Mouse (Mus musculus) neutrophil, adult 5-6 weeks (primary cell): Measurements from ENCODE around the gene Zfp869. TPM values are rescaled to one million over a fixed set of nuclear protein-coding genes. Genes with fewer than 3 reads are reported as not detected.
"Not testable (repeated sequence)": the region's sequence is repeated elsewhere in the genome, so short reads cannot be mapped to it uniquely, and the experiment has no call there.

Experiments
- ATAC-seq: fragments of 151-379, 151-347 bp; 2 replicates; pipeline ENCODE4 v1.8.0; 2017; ENCODE audit warnings: mild to moderate bottlenecking, moderate TSS enrichment; ENCODE audit not compliant: insufficient number of reproducible peaks, poor library complexity, low FRiP score, severe bottlenecking; ENCODE audit errors: extremely low read depth
- total RNA-seq: library from RNA; stranded (forward); fragments of 200-1000 nt; gene quantifications from 2 replicates; pipeline ENCODE4 v1.2.3, GENCODE M21; 2017

The Zfp869 gene
- 62.8 and 72.8 TPM in 2 replicates for total RNA-seq

GRCm38 (mm10) chr8:69710624-69711023 lies at the start of gene Zfp869:
Gene Zfp869 (minus strand): TSS chr8:69710724.
- not testable (repeated sequence) for ATAC-seq

GRCm38 (mm10) chr8:69758316-69758715 lies 47.8 kb upstream of the Zfp869 start:
- no peak for ATAC-seq

DNA sequence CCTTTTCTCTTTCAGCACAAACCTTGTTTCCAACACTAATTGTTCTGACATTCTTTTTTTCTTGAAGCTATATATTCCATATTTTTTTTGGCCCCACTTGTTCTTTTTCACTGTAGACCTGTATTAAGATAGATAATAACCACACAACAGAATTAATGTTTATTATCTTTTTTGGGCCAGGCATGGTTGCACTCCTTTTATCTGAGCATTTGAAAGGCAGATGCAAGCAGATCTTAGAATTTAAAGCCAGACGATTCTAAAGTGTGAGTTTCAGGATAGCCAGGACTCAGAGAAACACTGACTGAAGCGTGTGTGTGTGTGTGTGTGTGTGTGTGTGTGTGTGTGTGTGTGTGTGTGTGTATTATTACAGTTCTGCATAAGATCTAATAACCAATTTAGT lies 41.9 kb upstream of the Zfp869 start:
- no peak for ATAC-seq

GRCm38 (mm10) chr8:69749544-69750454 lies 39.3 kb upstream of the Zfp869 start, which contains the start of gene Zfp963:
Gene Zfp963 (minus strand): TSS chr8:69749970.
- peak; percentile 96 for ATAC-seq

- no peak for ATAC-seq
These were observed 30.7 kb upstream of the Zfp869 start for GRCm38 (mm10) chr8:69741231-69741630.

DNA sequence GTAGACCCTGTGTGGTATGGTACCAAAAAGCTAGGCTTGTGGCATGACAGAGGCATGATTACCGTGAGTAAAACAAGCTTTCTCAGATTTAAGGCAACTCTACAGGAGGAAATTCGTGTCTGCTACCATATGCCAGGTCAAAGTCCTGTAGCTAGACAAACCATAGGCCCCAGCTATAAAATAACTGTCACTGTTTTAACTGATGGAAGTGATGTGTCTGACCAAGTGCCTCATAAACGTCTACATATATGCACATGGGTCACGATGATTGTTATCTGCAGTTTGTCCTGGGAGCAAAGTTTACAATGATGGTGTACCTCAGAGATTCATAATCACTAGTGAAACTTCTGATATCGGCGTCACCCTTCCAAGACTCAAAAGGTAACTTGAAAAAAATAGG lies 30.2 kb upstream of the Zfp869 start:
- ATAC-seq: no peak

- no peak for ATAC-seq
These were observed 25.0 kb upstream of the Zfp869 start for GRCm38 (mm10) chr8:69735495-69735894.

- no peak for ATAC-seq
These were observed 6.7 kb upstream of the Zfp869 start for GRCm38 (mm10) chr8:69717232-69717580.

DNA sequence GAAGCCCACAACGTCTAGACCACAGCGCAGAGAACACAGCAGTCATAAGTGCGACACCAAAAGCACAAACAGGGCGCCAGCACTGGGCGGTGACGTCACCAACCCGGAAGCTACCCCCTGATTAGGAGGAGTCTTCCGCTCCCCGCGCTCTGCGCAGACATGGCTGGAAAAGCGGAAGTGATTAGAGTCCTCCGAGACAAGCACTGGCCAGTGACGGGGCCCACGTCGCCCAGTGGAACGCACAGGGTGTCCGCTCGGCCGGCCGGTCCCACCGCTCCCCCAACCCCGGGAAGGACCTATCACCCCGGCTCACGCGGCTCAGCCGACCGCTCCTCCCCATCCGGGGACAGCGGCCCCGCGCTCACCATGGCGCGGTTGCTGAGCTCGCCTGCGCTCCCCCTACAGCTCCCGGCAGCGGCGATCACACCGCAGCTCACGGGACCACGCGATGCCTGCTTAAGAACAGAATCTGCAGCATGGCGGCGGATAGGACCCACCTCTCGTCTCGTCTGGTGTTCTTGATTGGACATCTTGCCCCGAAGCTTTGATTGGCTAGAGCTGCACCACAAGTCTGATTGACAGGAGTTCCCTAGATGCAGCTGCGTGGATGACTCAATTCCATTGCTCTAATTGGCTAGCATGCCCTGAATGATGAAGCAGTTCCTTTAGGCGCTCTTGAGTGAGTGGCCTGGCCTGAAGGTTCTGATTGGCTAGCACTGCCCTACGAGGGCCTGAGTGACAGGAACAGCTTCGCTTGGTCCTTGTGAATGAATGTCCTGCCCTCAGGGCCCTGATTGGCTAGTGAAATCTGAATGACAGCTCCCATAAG lies 6.1 kb upstream of the Zfp869 start:
- peak; percentile 92 for ATAC-seq

- no peak for ATAC-seq
These were observed 4.8 kb upstream of the Zfp869 start for GRCm38 (mm10) chr8:69715366-69715765.

DNA sequence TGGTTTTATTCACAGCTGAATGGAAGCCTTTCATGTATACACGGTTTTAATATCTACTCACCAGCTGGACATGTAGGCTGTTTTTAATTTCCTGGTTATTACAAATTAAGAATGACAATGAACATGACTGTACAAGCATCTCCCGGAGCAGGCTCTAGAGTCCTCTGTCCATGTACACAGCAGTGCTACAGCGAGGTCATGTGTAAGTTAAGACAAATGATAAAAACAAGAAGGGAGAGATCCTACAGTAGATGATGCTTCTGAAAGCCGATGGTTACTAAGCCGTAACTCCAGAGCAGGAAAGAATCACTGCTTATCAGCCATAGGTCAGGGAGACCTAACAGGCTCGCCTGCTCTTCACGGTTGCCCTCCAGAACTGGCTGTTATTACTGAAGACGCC lies 3.0 kb upstream of the Zfp869 start:
- ATAC-seq: no peak

GRCm38 (mm10) chr8:69701810-69702209 lies 8.7 kb downstream of the Zfp869 start:
- ATAC-seq: no peak

- not testable (repeated sequence) for ATAC-seq
These were observed 45.5 kb downstream of the Zfp869 start for GRCm38 (mm10) chr8:69665051-69665450.

DNA sequence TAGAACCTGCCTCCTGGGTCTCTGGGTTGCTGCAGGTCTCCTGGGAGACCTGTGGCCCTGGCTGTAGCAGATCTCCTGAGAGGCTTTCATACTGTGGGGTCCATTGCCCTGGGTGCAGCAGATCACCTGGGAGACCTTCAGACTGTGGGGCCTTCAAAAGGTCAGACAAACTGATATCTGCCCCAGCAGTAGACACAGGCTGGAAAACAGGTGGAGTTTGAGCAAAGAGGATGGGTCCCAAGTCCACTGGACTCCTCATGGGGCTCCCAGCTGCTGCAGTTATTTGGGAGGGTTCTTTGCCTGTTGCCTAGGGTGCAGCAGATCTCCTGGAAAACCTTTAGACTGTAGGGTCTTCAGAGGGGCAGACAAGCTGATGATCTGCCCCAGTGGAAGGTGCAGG lies 49.2 kb downstream of the Zfp869 start:
- ATAC-seq: no peak

Other genes starting within 250 kb of the Zfp869 start
- gene Gm7697, start 187.7 kb downstream of the Zfp869 start, total RNA-seq: not detected in 2 replicates
- gene Zfp868, start 85.2 kb downstream of the Zfp869 start, total RNA-seq: 27.4 and 29.7 TPM in 2 replicates
- gene Zfp964, start 56.2 kb downstream of the Zfp869 start, total RNA-seq: 0.98 and 1.6 TPM in 2 replicates
- 8.8 and 11.2 TPM in 2 replicates for gene Zfp963, start 39.2 kb upstream of the Zfp869 start, total RNA-seq
- not detected in 2 replicates for gene Gm20422, start 64.2 kb upstream of the Zfp869 start, total RNA-seq
- gene Atp13a1, start 80.4 kb upstream of the Zfp869 start, total RNA-seq: 22.3 and 24.7 TPM in 2 replicates
- gene Zfp866, start 80.5 kb upstream of the Zfp869 start, total RNA-seq: 54.3 and 55.7 TPM in 2 replicates
- gene Gmip, start 98.0 kb upstream of the Zfp869 start, total RNA-seq: 265 and 326 TPM in 2 replicates
- gene Lpar2, start 111.7 kb upstream of the Zfp869 start, total RNA-seq: 3.7 and 4.7 TPM in 2 replicates
- gene Pbx4, start 121.8 kb upstream of the Zfp869 start, total RNA-seq: 5.8 and 9.8 TPM in 2 replicates
- not detected in 2 replicates for gene Cilp2, start 177.0 kb upstream of the Zfp869 start, total RNA-seq
- 0.93 and 1.7 TPM in 2 replicates for gene Tssk6, start 191.5 kb upstream of the Zfp869 start, total RNA-seq
- 55.9 and 58.3 TPM in 2 replicates for gene Ndufa13, start 191.8 kb upstream of the Zfp869 start, total RNA-seq
- gene Yjefn3, start 192.0 kb upstream of the Zfp869 start, total RNA-seq: 0.61 TPM in 1 of 2 replicates, not detected in the other